Mouse (Mus musculus) forebrain, postnatal 0 days (tissue): ENCODE measurements around the gene Tpp2. TPM values are rescaled to one million over a fixed set of nuclear protein-coding genes. Genes with fewer than 3 reads are reported as not detected.
"Not testable (repeated sequence)": the region's sequence is repeated elsewhere in the genome, so short reads cannot be mapped to it uniquely, and the experiment has no call there.

Experiments
- ATAC-seq: fragments of 200-750 bp; cut with Nextera tagmentation; 2 replicates; pipeline ENCODE4 v1.8.0; 2017; ENCODE audit warnings: mild to moderate bottlenecking, moderate library complexity
- DNase-seq: peaks from one replicate; pipeline ENCODE4 v3.0.0-alpha.2; 2015
- H3K27ac ChIP-seq: fragments of 300-500 bp; sonication (generic); 2 replicates; pipeline ENCODE4 v1.5.1; 2014; ENCODE audit warnings: low read depth, mild to moderate bottlenecking, antibody characterized with exemption, low read length, moderate library complexity, mixed read lengths
- H3K27me3 ChIP-seq: fragments of 300-500 bp; sonication (generic); 2 replicates; pipeline ENCODE4 v1.6.1; 2014; ENCODE audit warnings: mild to moderate bottlenecking, low read length, mixed read lengths; ENCODE audit not compliant: insufficient read depth
- H3K36me3 ChIP-seq: fragments of 300-500 bp; sonication (generic); 2 replicates; pipeline ENCODE4 v1.6.1; 2014; ENCODE audit warnings: mild to moderate bottlenecking, moderate library complexity; ENCODE audit not compliant: insufficient read depth
- H3K4me1 ChIP-seq: fragments of 300-500 bp; sonication (generic); 2 replicates; pipeline ENCODE4 v1.6.1; 2014; ENCODE audit warnings: antibody characterized with exemption; ENCODE audit not compliant: insufficient read depth
- H3K4me2 ChIP-seq: fragments of 300-500 bp; sonication (generic); 2 replicates; pipeline ENCODE4 v1.6.1; 2014; ENCODE audit warnings: low read depth, mild to moderate bottlenecking, moderate library complexity
- H3K4me3 ChIP-seq: fragments of 300-500 bp; sonication (generic); 2 replicates; pipeline ENCODE4 v1.5.1; 2014; ENCODE audit warnings: low read depth, low read length, mixed read lengths
- H3K9ac ChIP-seq: fragments of 300-500 bp; sonication (generic); 2 replicates; pipeline ENCODE4 v1.6.1; 2014; ENCODE audit warnings: mild to moderate bottlenecking
- H3K9me3 ChIP-seq: fragments of 300-500 bp; sonication (generic); 2 replicates; pipeline ENCODE4 v1.6.1; 2016; ENCODE audit warnings: low read length
- CTCF ChIP-seq: sonication (generic); IDR thresholded peaks from 2 replicates; pipeline ENCODE4 v1.5.1; 2016; ENCODE audit warnings: antibody characterized with exemption, control low read depth, low read depth
- WGBS: fragments of 180-500 bp; shearing (Covaris S2); extraction: QIAGEN DNeasy Blood & Tissue Kit; methylation state at CpG from one replicate; pipeline ENCODE4 v1.1.7; 2014; 5-methylcytosine and 5-hydroxymethylcytosine counted together
- polyA plus RNA-seq: library from polyadenylated mRNA; unstranded; fragments of >200 nt; fragmentation: Nextera tagmentation; extraction: Ambion mirVana; gene quantifications from 2 replicates; pipeline ENCODE4 v1.2.1, GENCODE M21; 2015
- total RNA-seq: library from RNA; depleted of rRNA; stranded (reverse); fragments of >200 nt; gene quantifications from 2 replicates; pipeline ENCODE4 v1.2.3, GENCODE M21; 2014; rRNA removed

Tpp2 gene
- total RNA-seq (38.9 and 54.2 TPM in 2 replicates), polyA plus RNA-seq (30.0 and 50.6 TPM in 2 replicates)

GRCm38 (mm10) chr1:43933488-43934415, at the start of gene Tpp2:
Gene Tpp2, plus strand, starts transcription at chr1:43933647.
- Histone ChIP-seq H3K36me3 (no peaks in the 10 kb centered on the region), H3K9me3 (no peaks in the 10 kb centered on the region), H3K27me3 (no peaks in the 10 kb centered on the region), H3K9ac (peak within 1 kb of the TSS; percentile 97), H3K4me2 (peak within 1 kb of the TSS; percentile 74), H3K4me1 (peaks cover 8% of the 10 kb centered on the region), H3K27ac (peak within 1 kb of the TSS; percentile 91), H3K4me3 (peak within 1 kb of the TSS; percentile 100)
- under 1% methylated on average over 79 of the region's 81 CpGs for WGBS
- DNase-seq: peak; percentile 99
- peak; percentile 99 for ATAC-seq
- no peak for TF ChIP-seq CTCF

GRCm38 (mm10) chr1:43888358-43888757, 45.1 kb upstream of the Tpp2 start:
- not testable (repeated sequence) for H3K36me3 ChIP-seq, H3K27me3 ChIP-seq, H3K9me3 ChIP-seq, H3K4me2 ChIP-seq, ATAC-seq, H3K9ac ChIP-seq, DNase-seq, H3K4me3 ChIP-seq, H3K27ac ChIP-seq, H3K4me1 ChIP-seq
- WGBS: 87% methylated on average over 11 of the region's 11 CpGs

GRCm38 (mm10) chr1:43895742-43896141, 37.7 kb upstream of the Tpp2 start:
- DNase-seq: no peak
- Histone ChIP-seq H3K27me3 (no peaks in the 10 kb centered on the region), H3K36me3 (no peaks in the 10 kb centered on the region), H3K4me2 (no peak overlapping the region), H3K27ac (no peak overlapping the region), H3K4me3 (no peak overlapping the region), H3K9me3 (no peaks in the 10 kb centered on the region), H3K4me1 (no peaks in the 10 kb centered on the region), H3K9ac (no peak overlapping the region)
- no peak; the same call in 1 of the 2 replicates for ATAC-seq
- TF ChIP-seq CTCF: no peak

GRCm38 (mm10) chr1:43897131-43897530, 36.3 kb upstream of the Tpp2 start:
- H3K27ac ChIP-seq: no peak overlapping the region
- no peak overlapping the region for H3K4me3 ChIP-seq
- ATAC-seq (no peak), DNase-seq (no peak)
- TF ChIP-seq CTCF: no peak
- H3K9ac ChIP-seq: no peak overlapping the region
- no peak overlapping the region for H3K4me2 ChIP-seq
- H3K4me1 ChIP-seq: no peaks in the 10 kb centered on the region
- no peaks in the 10 kb centered on the region for H3K27me3 ChIP-seq
- no peaks in the 10 kb centered on the region for H3K9me3 ChIP-seq
- no peaks in the 10 kb centered on the region for H3K36me3 ChIP-seq
- 80% methylated on average over 2 of the region's 2 CpGs for WGBS

GRCm38 (mm10) chr1:43897987-43898386, 35.5 kb upstream of the Tpp2 start:
- no peaks in the 10 kb centered on the region for H3K4me1 ChIP-seq
- H3K4me2 ChIP-seq: no peak overlapping the region
- H3K9me3 ChIP-seq: no peaks in the 10 kb centered on the region
- no peaks in the 10 kb centered on the region for H3K27me3 ChIP-seq
- no peak overlapping the region for H3K27ac ChIP-seq
- TF ChIP-seq CTCF: no peak
- H3K36me3 ChIP-seq: no peaks in the 10 kb centered on the region
- H3K9ac ChIP-seq: no peak overlapping the region
- no peak for ATAC-seq
- WGBS: 85% methylated on average over 18 of the region's 18 CpGs
- H3K4me3 ChIP-seq: no peak overlapping the region
- DNase-seq: no peak

GRCm38 (mm10) chr1:43898991-43899714, 34.3 kb upstream of the Tpp2 start:
- peak overlapping the region; percentile 31 for H3K9ac ChIP-seq
- H3K9me3 ChIP-seq: no peaks in the 10 kb centered on the region
- peak overlapping the region; percentile 57 for H3K4me2 ChIP-seq
- ATAC-seq: peak; percentile 94
- TF ChIP-seq CTCF: peak; percentile 91
- 10% methylated on average over 18 of the region's 18 CpGs for WGBS
- no peaks in the 10 kb centered on the region for H3K4me1 ChIP-seq
- peak; percentile 90 for DNase-seq
- no peaks in the 10 kb centered on the region for H3K27me3 ChIP-seq
- H3K4me3 ChIP-seq: peak overlapping the region; percentile 26
- H3K27ac ChIP-seq: no peak overlapping the region
- no peaks in the 10 kb centered on the region for H3K36me3 ChIP-seq

- Histone ChIP-seq H3K4me2 (no peak overlapping the region), H3K4me3 (no peak overlapping the region), H3K9ac (no peak overlapping the region), H3K36me3 (no peaks in the 10 kb centered on the region), H3K4me1 (no peaks in the 10 kb centered on the region), H3K9me3 (no peaks in the 10 kb centered on the region), H3K27me3 (no peaks in the 10 kb centered on the region), H3K27ac (no peak overlapping the region)
- no peak for TF ChIP-seq CTCF
- no peak for ATAC-seq
- 97% methylated on average over 1 of the region's 1 CpGs for WGBS
- DNase-seq: no peak
These were observed 31.0 kb upstream of the Tpp2 start for GRCm38 (mm10) chr1:43902417-43902816.
